ENCODE assay signal across 8 mouse cellular contexts in the genomic region with DNA sequence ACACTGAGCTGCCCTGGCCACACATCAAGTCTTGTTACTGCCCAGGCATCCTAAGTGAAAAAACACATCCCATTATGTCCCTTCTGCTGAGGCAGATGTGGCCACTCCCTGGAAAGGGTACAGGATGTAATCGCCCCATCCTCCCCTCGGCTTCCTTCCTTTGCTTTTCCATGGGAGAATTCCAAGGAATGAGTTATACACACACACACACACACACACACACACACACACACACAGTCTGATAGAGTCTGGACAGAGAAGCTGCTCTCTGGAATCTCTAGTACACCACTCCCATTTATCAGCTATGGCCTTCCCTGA.
A peak's percentile ranks its signal among the peaks of the same experiment; 100 is the strongest.
DNase-seq lines count a peak whose midpoint lies in the region; ATAC-seq and TF ChIP-seq lines count a peak whose summit lies in the region.

No protein-coding gene starts in this region.

- H3K36me3 ChIP-seq in hindbrain, embryonic 10.5 days: no peaks in the 10 kb centered on the region
- H3K36me3 ChIP-seq in hindbrain, embryonic 16.5 days (ENCODE audit: control insufficient read depth, insufficient read depth, low read length): no peaks in the 10 kb centered on the region
- H3K36me3 ChIP-seq in heart, embryonic 11.5 days (ENCODE audit: control insufficient read depth, insufficient read depth, low read length): no peaks in the 10 kb centered on the region
- H3K36me3 ChIP-seq in kidney, postnatal 0 days (ENCODE audit: insufficient read depth, low read length): no peaks in the 10 kb centered on the region
- H3K36me3 ChIP-seq in neural tube, embryonic 14.5 days (ENCODE audit: control insufficient read depth, insufficient read depth, low read length): no peaks in the 10 kb centered on the region
- no peaks in the 10 kb centered on the region for H3K36me3 ChIP-seq in forebrain, embryonic 13.5 days (ENCODE audit: poor library complexity, severe bottlenecking)

- no peak overlapping the region for H3K4me2 ChIP-seq in hindbrain, embryonic 16.5 days (ENCODE audit: low read length)
- H3K4me2 ChIP-seq in heart, embryonic 11.5 days: peak overlapping the region; percentile 47
- H3K4me2 ChIP-seq in kidney, postnatal 0 days (ENCODE audit: low read length): peak overlapping the region; percentile 2; the same call in 1 of the 2 replicates
- no peak overlapping the region for H3K4me2 ChIP-seq in neural tube, embryonic 14.5 days (ENCODE audit: low read depth, low read length)
- H3K4me2 ChIP-seq in forebrain, embryonic 13.5 days: no peak overlapping the region

- H3K27ac ChIP-seq in hindbrain, embryonic 10.5 days: 0 out of 2 replicates have a peak overlapping the region, but pooled peaks have one; percentile 17
- no peak overlapping the region for H3K27ac ChIP-seq in hindbrain, embryonic 16.5 days (ENCODE audit: low read depth, low read length)
- H3K27ac ChIP-seq in heart, embryonic 11.5 days (ENCODE audit: low read depth, low read length): peak overlapping the region; percentile 73
- peak overlapping the region; percentile 80; the same call in 1 of the 2 replicates for H3K27ac ChIP-seq in kidney, postnatal 0 days
- peak overlapping the region; percentile 12; the same call in 1 of the 2 replicates for H3K27ac ChIP-seq in neural tube, embryonic 14.5 days (ENCODE audit: low read depth, low read length)
- H3K27ac ChIP-seq in forebrain, embryonic 13.5 days: no peak overlapping the region

- H3K4me3 ChIP-seq in hindbrain, embryonic 10.5 days: no peak overlapping the region
- no peak overlapping the region for H3K4me3 ChIP-seq in hindbrain, embryonic 16.5 days (ENCODE audit: low read length)
- peak overlapping the region; percentile 4; the same call in 1 of the 2 replicates for H3K4me3 ChIP-seq in heart, embryonic 11.5 days (ENCODE audit: low read depth, low read length)
- H3K4me3 ChIP-seq in kidney, postnatal 0 days (replicated peaks; ENCODE audit: low read depth, low read length): 0 out of 2 replicates have a peak overlapping the region, but pooled peaks have one; percentile 8
- H3K4me3 ChIP-seq in neural tube, embryonic 14.5 days (ENCODE audit: low read depth, low read length): no peak overlapping the region
- no peak overlapping the region for H3K4me3 ChIP-seq in forebrain, embryonic 13.5 days

- H3K27me3 ChIP-seq in hindbrain, embryonic 10.5 days (ENCODE audit: insufficient read depth, poor library complexity, severe bottlenecking): no peaks in the 10 kb centered on the region
- no peaks in the 10 kb centered on the region for H3K27me3 ChIP-seq in hindbrain, embryonic 16.5 days (replicated peaks; ENCODE audit: control insufficient read depth, insufficient read depth, low read length)
- no peaks in the 10 kb centered on the region for H3K27me3 ChIP-seq in heart, embryonic 11.5 days (ENCODE audit: control insufficient read depth, insufficient read depth, low read length)
- H3K27me3 ChIP-seq in kidney, postnatal 0 days (ENCODE audit: insufficient read depth, low read length): no peaks in the 10 kb centered on the region
- H3K27me3 ChIP-seq in neural tube, embryonic 14.5 days (ENCODE audit: control insufficient read depth, insufficient read depth, low read length): no peaks in the 10 kb centered on the region
- no peaks in the 10 kb centered on the region for H3K27me3 ChIP-seq in forebrain, embryonic 13.5 days

- no peak for TF ChIP-seq CTCF in kidney, postnatal 0 days (IDR thresholded peaks at IDR 0.05; ENCODE audit: low read depth)

- H3K9me3 ChIP-seq in hindbrain, embryonic 10.5 days: no peaks in the 10 kb centered on the region
- H3K9me3 ChIP-seq in hindbrain, embryonic 16.5 days (ENCODE audit: control insufficient read depth, low read length): no peaks in the 10 kb centered on the region
- H3K9me3 ChIP-seq in heart, embryonic 11.5 days (replicated peaks; ENCODE audit: control insufficient read depth, low read length): no peaks in the 10 kb centered on the region
- no peaks in the 10 kb centered on the region for H3K9me3 ChIP-seq in kidney, postnatal 0 days (replicated peaks; ENCODE audit: low read length)
- no peaks in the 10 kb centered on the region for H3K9me3 ChIP-seq in neural tube, embryonic 14.5 days (ENCODE audit: control insufficient read depth, low read length)
- H3K9me3 ChIP-seq in forebrain, embryonic 13.5 days (replicated peaks): no peaks in the 10 kb centered on the region

- WGBS in hindbrain, embryonic 10.5 days: 78% methylated on average over 2 of the region's 2 CpGs
- 89% methylated on average over 2 of the region's 2 CpGs for WGBS in hindbrain, embryonic 16.5 days
- WGBS in heart, embryonic 11.5 days (ENCODE audit: insufficient replicate concordance): 60% methylated on average over 2 of the region's 2 CpGs
- WGBS in kidney, postnatal 0 days: 70% methylated on average over 2 of the region's 2 CpGs
- 74% methylated on average over 2 of the region's 2 CpGs for WGBS in neural tube, embryonic 14.5 days
- WGBS in forebrain, embryonic 13.5 days: 88% methylated on average over 2 of the region's 2 CpGs

- 0 out of 2 replicates have a peak, but pooled peaks cover under 1% of the 10 kb centered on the region for H3K4me1 ChIP-seq in hindbrain, embryonic 10.5 days (replicated peaks)
- no peaks in the 10 kb centered on the region for H3K4me1 ChIP-seq in hindbrain, embryonic 16.5 days (ENCODE audit: control insufficient read depth, insufficient read depth, low read depth, low read length)
- peaks cover 6% of the 10 kb centered on the region; the same call in 1 of the 2 replicates for H3K4me1 ChIP-seq in heart, embryonic 11.5 days (ENCODE audit: control insufficient read depth, insufficient read depth, low read length)
- no peaks in the 10 kb centered on the region for H3K4me1 ChIP-seq in kidney, postnatal 0 days (replicated peaks; ENCODE audit: insufficient read depth, low read length)
- no peaks in the 10 kb centered on the region for H3K4me1 ChIP-seq in neural tube, embryonic 14.5 days (ENCODE audit: control insufficient read depth, insufficient read depth, low read length)
- no peaks in the 10 kb centered on the region for H3K4me1 ChIP-seq in forebrain, embryonic 13.5 days

- H3K9ac ChIP-seq in hindbrain, embryonic 16.5 days (ENCODE audit: low read depth, low read length): no peak overlapping the region
- no peak overlapping the region for H3K9ac ChIP-seq in heart, embryonic 11.5 days (ENCODE audit: low read depth, low read length)
- H3K9ac ChIP-seq in kidney, postnatal 0 days (ENCODE audit: low read depth, low read length): no peak overlapping the region
- H3K9ac ChIP-seq in neural tube, embryonic 14.5 days (replicated peaks; ENCODE audit: low read depth, low read length): no peak overlapping the region
- no peak overlapping the region for H3K9ac ChIP-seq in forebrain, embryonic 13.5 days

- no peak for DNase-seq in hindbrain, embryonic 10.5 days (ENCODE audit: low spot score)
- peak; percentile 54 for DNase-seq in kidney, postnatal 0 days (ENCODE audit: low spot score)
- DNase-seq in left cerebral cortex, adult 18-20 months (ENCODE audit: low spot score in 2 of 2): no peak

- ATAC-seq in hindbrain, embryonic 16.5 days: no peak
- peak; percentile 55 for ATAC-seq in heart, embryonic 11.5 days (replicated peaks; ENCODE audit: insufficient number of reproducible peaks, low FRiP score, low TSS enrichment)
- peak; percentile 42; the same call in 1 of the 2 replicates for ATAC-seq in kidney, postnatal 0 days (replicated peaks; ENCODE audit: low FRiP score, low read depth)
- no peak for ATAC-seq in neural tube, embryonic 14.5 days (ENCODE audit: low read depth)
- no peak for ATAC-seq in inflammation-experienced regulatory T-cells, adult 6 months
- no peak for ATAC-seq in forebrain, embryonic 13.5 days

Comparison
In these comparisons a context has a peak if more than half of its experiments do, and no peak if none do; other contexts are left out.
1. H3K27ac ChIP-seq: peak in hindbrain, embryonic 10.5 days (single experiment), heart, embryonic 11.5 days (single experiment), kidney, postnatal 0 days (single experiment) and neural tube, embryonic 14.5 days (single experiment); none in hindbrain, embryonic 16.5 days (single experiment) and forebrain, embryonic 13.5 days (single experiment).
2. H3K4me3 ChIP-seq: peak in heart, embryonic 11.5 days (single experiment) and kidney, postnatal 0 days (single experiment); none in hindbrain, embryonic 10.5 days (single experiment), hindbrain, embryonic 16.5 days (single experiment), neural tube, embryonic 14.5 days (single experiment) and forebrain, embryonic 13.5 days (single experiment).
3. ATAC-seq: peak in heart, embryonic 11.5 days (single experiment) and kidney, postnatal 0 days (single experiment); none in hindbrain, embryonic 16.5 days (single experiment), neural tube, embryonic 14.5 days (single experiment), inflammation-experienced regulatory T-cells, adult 6 months (single experiment) and forebrain, embryonic 13.5 days (single experiment).
4. H3K4me2 ChIP-seq: peak in heart, embryonic 11.5 days (single experiment) and kidney, postnatal 0 days (single experiment); none in hindbrain, embryonic 16.5 days (single experiment), neural tube, embryonic 14.5 days (single experiment) and forebrain, embryonic 13.5 days (single experiment).